Mouse (Mus musculus) lung, embryonic 14.5 days (tissue): Measurements from ENCODE around the gene Fgfr2. TPM values are rescaled to one million over a fixed set of nuclear protein-coding genes. Genes with fewer than 3 reads are reported as not detected.
A peak's percentile ranks its signal among the peaks of the same experiment; 100 is the strongest.

Experiments
- ATAC-seq: fragments of 200-750 bp; cut with Nextera tagmentation; 2 replicates; pipeline ENCODE4 v1.8.0; 2017; ENCODE audit warnings: mild to moderate bottlenecking, moderate TSS enrichment, moderate library complexity; ENCODE audit not compliant: insufficient read depth
- DNase-seq: peaks from one replicate; pipeline ENCODE4 v3.0.0-alpha.2; 2015
- H3K27ac ChIP-seq: fragments of 300-500 bp; sonication (generic); 2 replicates; pipeline ENCODE4 v1.5.1; 2014; ENCODE audit warnings: low read depth, mild to moderate bottlenecking, moderate library complexity
- H3K27me3 ChIP-seq: fragments of 300-500 bp; sonication (generic); 2 replicates; pipeline ENCODE4 v1.6.1; 2014; ENCODE audit warnings: low read length, control low read depth; ENCODE audit not compliant: insufficient read depth
- H3K36me3 ChIP-seq: fragments of 300-500 bp; sonication (generic); 2 replicates; pipeline ENCODE4 v1.6.1; 2014; ENCODE audit warnings: control low read depth; ENCODE audit not compliant: insufficient read depth
- H3K4me1 ChIP-seq: fragments of 300-500 bp; sonication (generic); 2 replicates; pipeline ENCODE4 v1.6.1; 2014; ENCODE audit warnings: antibody characterized with exemption, control low read depth; ENCODE audit not compliant: insufficient read depth
- H3K4me2 ChIP-seq: fragments of 300-500 bp; sonication (generic); 2 replicates; pipeline ENCODE4 v1.6.1; 2014; ENCODE audit warnings: mild to moderate bottlenecking
- H3K4me3 ChIP-seq: fragments of 300-500 bp; sonication (generic); 2 replicates; pipeline ENCODE4 v1.5.1; 2014; ENCODE audit warnings: low read depth, low read length
- H3K9ac ChIP-seq: fragments of 300-500 bp; sonication (generic); 2 replicates; pipeline ENCODE4 v1.6.1; 2014
- H3K9me3 ChIP-seq: fragments of 300-500 bp; sonication (generic); 2 replicates; pipeline ENCODE4 v1.6.1; 2016; ENCODE audit warnings: low read depth, low read length, control low read depth
- CTCF ChIP-seq: IDR thresholded peaks from 2 replicates; pipeline ENCODE4 v1.5.1; 2016; ENCODE audit warnings: antibody characterized with exemption, low read depth
- WGBS: fragments of 180-500 bp; shearing (Covaris S2); extraction: QIAGEN DNeasy Blood & Tissue Kit; methylation state at CpG from one replicate; pipeline ENCODE4 v1.1.7; 2014; 5-methylcytosine and 5-hydroxymethylcytosine counted together
- polyA plus RNA-seq: library from polyadenylated mRNA; unstranded; fragments of >200 nt; fragmentation: Nextera tagmentation; extraction: Ambion mirVana; gene quantifications from 2 replicates; pipeline ENCODE4 v1.2.1, GENCODE M21; 2014

Fgfr2 gene
- polyA plus RNA-seq, 1 experiment from 2014 or later: 179 TPM

GRCm38 (mm10) chr7:132690716-132691472 is 432.3 kb downstream of the Fgfr2 start:
- WGBS: 83% methylated on average over 14 of the region's 14 CpGs
- ATAC-seq (no peak), DNase-seq (no peak)
- H3K4me3 ChIP-seq: no peak overlapping the region
- no peak overlapping the region for H3K9ac ChIP-seq
- no peaks in the 10 kb centered on the region for H3K27me3 ChIP-seq
- no peak overlapping the region for H3K4me2 ChIP-seq
- no peaks in the 10 kb centered on the region for H3K36me3 ChIP-seq
- no peaks in the 10 kb centered on the region for H3K9me3 ChIP-seq
- H3K4me1 ChIP-seq: peaks cover 24% of the 10 kb centered on the region
- no peak overlapping the region for H3K27ac ChIP-seq
- no peak for TF ChIP-seq CTCF

GRCm38 (mm10) chr7:132689722-132690121 is 433.4 kb downstream of the Fgfr2 start:
- H3K36me3 ChIP-seq: no peaks in the 10 kb centered on the region
- DNase-seq (peak; percentile 18), ATAC-seq (no peak)
- WGBS: 45% methylated on average over 5 of the region's 5 CpGs
- H3K27me3 ChIP-seq: no peaks in the 10 kb centered on the region
- peaks cover 24% of the 10 kb centered on the region for H3K4me1 ChIP-seq
- no peak overlapping the region for H3K4me2 ChIP-seq
- no peaks in the 10 kb centered on the region for H3K9me3 ChIP-seq
- no peak for TF ChIP-seq CTCF
- no peak overlapping the region for H3K9ac ChIP-seq
- no peak overlapping the region for H3K4me3 ChIP-seq
- H3K27ac ChIP-seq: peak overlapping the region; percentile 88; the same call in 1 of the 2 replicates

DNA sequence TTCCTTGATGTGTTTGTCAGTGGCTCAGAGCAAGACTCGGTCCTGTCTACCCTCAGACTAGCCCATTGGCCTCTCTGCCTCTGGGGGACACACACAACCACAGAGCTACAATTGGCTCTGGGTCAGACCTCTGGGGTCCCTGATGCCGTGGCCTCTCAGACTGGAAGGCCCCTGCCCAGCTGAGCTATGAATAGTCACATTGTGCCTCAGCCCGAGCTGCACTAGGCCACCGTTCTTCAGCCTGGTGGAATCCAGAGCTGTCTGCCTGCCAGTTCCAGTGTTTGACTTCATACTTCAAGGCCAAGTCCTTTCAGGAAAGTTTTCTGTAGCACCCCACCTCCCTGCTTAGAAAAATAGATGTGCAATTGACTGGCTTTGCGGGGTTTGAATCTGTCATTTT is 434.4 kb downstream of the Fgfr2 start:
- no peaks in the 10 kb centered on the region for H3K27me3 ChIP-seq
- ATAC-seq (peak; percentile 75), DNase-seq (peak; percentile 53)
- peak overlapping the region; percentile 88 for H3K27ac ChIP-seq
- H3K36me3 ChIP-seq: no peaks in the 10 kb centered on the region
- no peak overlapping the region for H3K9ac ChIP-seq
- WGBS: 37% methylated on average over 5 of the region's 5 CpGs
- no peak overlapping the region for H3K4me3 ChIP-seq
- H3K4me1 ChIP-seq: peaks cover 24% of the 10 kb centered on the region
- no peak for TF ChIP-seq CTCF
- no peak overlapping the region for H3K4me2 ChIP-seq
- no peaks in the 10 kb centered on the region for H3K9me3 ChIP-seq

DNA sequence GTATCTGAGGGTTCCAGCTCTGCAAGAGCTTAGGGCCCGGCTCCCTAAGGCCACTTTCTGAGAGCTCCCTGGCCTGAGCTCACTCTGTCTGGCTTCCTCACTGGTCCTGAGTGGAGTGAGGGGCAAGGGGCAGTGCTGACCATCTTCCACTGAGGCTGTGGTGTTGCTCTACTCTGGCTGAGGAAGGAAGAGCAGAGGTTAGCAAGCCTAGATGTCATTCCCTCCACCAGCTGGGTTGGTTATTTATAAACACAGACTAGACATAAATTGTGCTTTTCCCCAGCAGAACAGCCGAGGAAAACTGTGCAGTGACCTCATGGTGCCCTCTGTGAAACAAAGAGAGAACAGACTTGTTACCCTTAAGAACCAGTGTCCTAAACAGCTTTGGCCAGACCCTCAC is 435.3 kb downstream of the Fgfr2 start:
- no peaks in the 10 kb centered on the region for H3K9me3 ChIP-seq
- no peak overlapping the region; the same call in 1 of the 2 replicates for H3K9ac ChIP-seq
- ATAC-seq (no peak), DNase-seq (peak; percentile 46)
- H3K27ac ChIP-seq: peak overlapping the region; percentile 88
- TF ChIP-seq CTCF: no peak
- H3K4me1 ChIP-seq: peaks cover 24% of the 10 kb centered on the region
- no peaks in the 10 kb centered on the region for H3K36me3 ChIP-seq
- 33% methylated on average over 2 of the region's 2 CpGs for WGBS
- H3K4me3 ChIP-seq: no peak overlapping the region
- H3K27me3 ChIP-seq: no peaks in the 10 kb centered on the region
- H3K4me2 ChIP-seq: no peak overlapping the region

- Histone ChIP-seq H3K27ac (no peak overlapping the region), H3K27me3 (no peaks in the 10 kb centered on the region), H3K4me1 (peaks cover 24% of the 10 kb centered on the region), H3K4me2 (no peak overlapping the region), H3K4me3 (no peak overlapping the region), H3K36me3 (no peaks in the 10 kb centered on the region), H3K9ac (no peak overlapping the region), H3K9me3 (no peaks in the 10 kb centered on the region)
- TF ChIP-seq CTCF: no peak
- ATAC-seq (no peak), DNase-seq (no peak)
- 87% methylated on average over 3 of the region's 3 CpGs for WGBS
Observed at GRCm38 (mm10) chr7:132686515-132686914, 436.6 kb downstream of the Fgfr2 start.

- no peak for DNase-seq
- Histone ChIP-seq H3K36me3 (no peaks in the 10 kb centered on the region), H3K9me3 (no peaks in the 10 kb centered on the region), H3K9ac (no peak overlapping the region), H3K4me1 (peaks cover 15% of the 10 kb centered on the region), H3K4me2 (no peak overlapping the region), H3K4me3 (no peak overlapping the region), H3K27ac (no peak overlapping the region), H3K27me3 (no peaks in the 10 kb centered on the region)
- 83% methylated on average over 4 of the region's 4 CpGs for WGBS
- ATAC-seq: no peak
- TF ChIP-seq CTCF: no peak
Observed at GRCm38 (mm10) chr7:132683923-132684322, 439.2 kb downstream of the Fgfr2 start.

- Histone ChIP-seq H3K36me3 (no peaks in the 10 kb centered on the region), H3K4me2 (no peak overlapping the region), H3K9ac (no peak overlapping the region; the same call in 1 of the 2 replicates), H3K27ac (no peak overlapping the region), H3K4me1 (peaks cover 7% of the 10 kb centered on the region; the same call in 1 of the 2 replicates), H3K27me3 (no peaks in the 10 kb centered on the region), H3K9me3 (no peaks in the 10 kb centered on the region), H3K4me3 (no peak overlapping the region)
- TF ChIP-seq CTCF: no peak
- ATAC-seq: no peak
- no peak for DNase-seq
- 71% methylated on average over 3 of the region's 3 CpGs for WGBS
Observed at GRCm38 (mm10) chr7:132682901-132683300, 440.2 kb downstream of the Fgfr2 start.
